Mouse (Mus musculus) small intestine, adult 2 months (tissue): Measurements from ENCODE around the gene Klf7.

Experiments used
- CTCF ChIP-seq: fragments of 200-500 bp; IDR thresholded peaks from 2 replicates; pipeline ENCODE4 v1.5.1; 2012; ENCODE audit warnings: low read depth, mild to moderate bottlenecking, control low read depth, inconsistent platforms, low read length, moderate library complexity, mixed read lengths; ENCODE audit not compliant: insufficient replicate concordance, insufficient read length; ENCODE audit errors: extremely low read depth
- POLR2A ChIP-seq: fragments of 200-500 bp; IDR thresholded peaks from 2 replicates; pipeline ENCODE4 v1.6.1; 2012; ENCODE audit warnings: low read depth, mild to moderate bottlenecking, control low read depth, inconsistent platforms, low read length, moderate library complexity

- TF ChIP-seq POLR2A (no peak), CTCF (no peak)
These were observed 4.7 kb upstream of the Klf7 start for GRCm38 (mm10) chr1:64126822-64127221.
